Comparison of ENCODE assay signal across 8 mouse cellular contexts in the genomic region with DNA sequence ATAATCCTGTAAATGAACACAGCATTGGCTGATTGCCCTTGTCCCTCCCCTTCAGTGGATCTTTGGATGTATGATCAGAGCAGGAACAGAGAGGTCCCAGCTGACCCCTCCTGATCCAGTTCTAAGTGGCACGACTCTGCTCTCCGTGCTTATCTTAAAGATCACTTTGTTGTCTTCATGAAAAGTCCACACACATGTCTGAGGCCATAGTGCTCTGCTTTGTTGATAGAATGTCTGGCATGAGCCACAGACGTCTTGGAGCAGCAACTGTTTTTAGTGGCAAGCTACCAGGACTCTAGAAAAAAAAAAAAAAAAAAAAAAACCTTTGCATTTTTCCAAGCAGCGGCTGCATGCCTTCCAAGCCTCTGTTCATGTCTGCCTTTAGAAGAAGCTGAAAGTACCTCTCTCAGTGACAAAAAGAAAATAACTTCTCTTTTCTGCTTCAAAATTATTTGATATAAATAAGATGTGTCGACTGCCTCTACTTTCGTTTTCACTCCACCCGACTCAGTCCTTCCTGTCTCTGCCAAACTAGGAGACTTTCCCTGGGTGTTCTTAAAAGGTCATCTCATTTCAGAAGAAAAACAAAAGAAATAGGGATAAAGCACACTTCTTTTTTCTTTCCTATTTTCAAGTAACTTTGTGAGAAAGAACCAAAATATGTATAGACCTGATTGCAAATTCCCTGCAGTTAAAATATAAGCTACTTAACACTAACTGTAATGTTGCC.
A peak's percentile ranks its signal among the peaks of the same experiment; 100 is the strongest.
DNase-seq lines count a peak whose midpoint lies in the region; ATAC-seq lines count a peak whose summit lies in the region.

No protein-coding gene starts in this region.

- no peaks in the 10 kb centered on the region for H3K4me1 ChIP-seq in hindbrain, embryonic 12.5 days
- H3K4me1 ChIP-seq in hindbrain, embryonic 13.5 days (replicated peaks): no peaks in the 10 kb centered on the region
- peaks cover 26% of the 10 kb centered on the region for H3K4me1 ChIP-seq in erythroblast, embryonic 14.5 days (ENCODE audit: control insufficient read depth)

- H3K4me3 ChIP-seq in hindbrain, embryonic 12.5 days: no peak overlapping the region; the same call in 1 of the 2 replicates
- no peak overlapping the region for H3K4me3 ChIP-seq in hindbrain, embryonic 13.5 days
- peak overlapping the region; percentile 68 for H3K4me3 ChIP-seq in erythroblast, embryonic 14.5 days (replicated peaks)

- H3K9ac ChIP-seq in hindbrain, embryonic 12.5 days: no peak overlapping the region
- H3K9ac ChIP-seq in hindbrain, embryonic 13.5 days: no peak overlapping the region

- 0 out of 2 replicates have a peak overlapping the region, but pooled peaks have one; percentile 4 for H3K4me2 ChIP-seq in hindbrain, embryonic 12.5 days (replicated peaks)
- no peak overlapping the region for H3K4me2 ChIP-seq in hindbrain, embryonic 13.5 days

- ATAC-seq in hindbrain, embryonic 12.5 days (ENCODE audit: low FRiP score): no peak
- no peak for ATAC-seq in hindbrain, embryonic 13.5 days (ENCODE audit: low FRiP score)
- ATAC-seq in megakaryocyte, adult 5-6 weeks (ENCODE audit: poor library complexity, severe bottlenecking): peak; percentile 41

- 50% methylated on average over 7 of the region's 7 CpGs for WGBS in hindbrain, embryonic 12.5 days
- WGBS in hindbrain, embryonic 13.5 days: 60% methylated on average over 7 of the region's 7 CpGs

- intact Hi-C loops in left cerebral cortex, postnatal 10 days (cut with DNase I): no loop called here

- no peaks in the 10 kb centered on the region for H3K27me3 ChIP-seq in hindbrain, embryonic 12.5 days
- H3K27me3 ChIP-seq in hindbrain, embryonic 13.5 days: no peaks in the 10 kb centered on the region
- H3K27me3 ChIP-seq in erythroblast, embryonic 14.5 days (ENCODE audit: control insufficient read depth): no peaks in the 10 kb centered on the region

- peak; percentile 42 for DNase-seq in adrenal gland, postnatal 14 days
- peak; percentile 86 for DNase-seq in induced T-regulatory cell, adult 2 months (ENCODE audit: low read depth)
- peak; percentile 7 to 17 for DNase-seq in left cerebral cortex, postnatal 10 days (ENCODE audit: extremely low spot score in 1 of 2, low spot score in 2 of 2)
- peak; percentile 6 for DNase-seq in telencephalon, adult 2 months (ENCODE audit: low read depth, low spot score)

- no peak overlapping the region for H3K27ac ChIP-seq in hindbrain, embryonic 12.5 days
- H3K27ac ChIP-seq in hindbrain, embryonic 13.5 days: no peak overlapping the region

- no peaks in the 10 kb centered on the region for H3K9me3 ChIP-seq in hindbrain, embryonic 12.5 days (replicated peaks)
- H3K9me3 ChIP-seq in hindbrain, embryonic 13.5 days: no peaks in the 10 kb centered on the region
- no peaks in the 10 kb centered on the region for H3K9me3 ChIP-seq in erythroblast, embryonic 14.5 days (ENCODE audit: control insufficient read depth, low read length)

- H3K36me3 ChIP-seq in hindbrain, embryonic 12.5 days: no peaks in the 10 kb centered on the region
- no peaks in the 10 kb centered on the region for H3K36me3 ChIP-seq in hindbrain, embryonic 13.5 days
- H3K36me3 ChIP-seq in erythroblast, embryonic 14.5 days (ENCODE audit: control insufficient read depth): no peaks in the 10 kb centered on the region

Comparison
In these comparisons a context has a peak if more than half of its experiments do, and no peak if none do; other contexts are left out.
1. DNase-seq: peak in every context shown above with its lines; median percentile 86 in induced T-regulatory cell, adult 2 months; 42 in adrenal gland, postnatal 14 days; 12 in left cerebral cortex, postnatal 10 days; 6 in telencephalon, adult 2 months.